Comparison of ENCODE assay signal across 8 mouse cellular contexts in genomic region chr11:67922755-67923125, GRCm38 (mm10). TPM values are rescaled to one million over a fixed set of nuclear protein-coding genes. Genes with fewer than 3 reads are reported as not detected.
DNase-seq lines count a peak whose midpoint lies in the region; ATAC-seq lines count a peak whose summit lies in the region.

No protein-coding gene starts in this region.

- H3K4me3 ChIP-seq in brown adipose tissue, adult 24 weeks (ENCODE audit: insufficient read depth, low read depth, low read length), result peak overlapping the region; percentile 68
- peak overlapping the region; percentile 74 for H3K4me3 ChIP-seq in hindbrain, embryonic 14.5 days (replicated peaks; ENCODE audit: low read length)
- peak overlapping the region; percentile 78 for H3K4me3 ChIP-seq in midbrain, embryonic 11.5 days (ENCODE audit: low read depth, low read length)

- DNase-seq in Muller cell, postnatal 12 days (ENCODE audit: inconsistent ontology term), result peak; percentile 73
- DNase-seq in frontal cortex, postnatal 36 days (ENCODE audit: low spot score in 2 of 2), result peak; percentile 49 to 64
- DNase-seq in hindbrain, embryonic 14.5 days (ENCODE audit: low spot score), result peak; percentile 74
- DNase-seq in left cerebral cortex, postnatal 4 days, result peak; percentile 70
- peak; percentile 93 for DNase-seq in midbrain, embryonic 11.5 days (ENCODE audit: low spot score, missing footprints)
- peak; percentile 7 for DNase-seq in splenic B cell, adult 2 months (ENCODE audit: low read depth, low spot score)
- DNase-seq in cerebellum, adult 9-10 months, result no peak

- 0% methylated on average over 12 of the region's 12 CpGs for WGBS in hindbrain, embryonic 14.5 days
- WGBS in midbrain, embryonic 11.5 days, result under 1% methylated on average over 12 of the region's 12 CpGs

- no peaks in the 10 kb centered on the region; the same call in 1 of the 2 replicates for H3K4me1 ChIP-seq in brown adipose tissue, adult 24 weeks (ENCODE audit: control insufficient read depth, insufficient read depth, insufficient read length, low read length)
- 0 out of 2 replicates have a peak, but pooled peaks cover 9% of the 10 kb centered on the region for H3K4me1 ChIP-seq in hindbrain, embryonic 14.5 days (replicated peaks; ENCODE audit: control insufficient read depth, insufficient read depth, low read length)
- H3K4me1 ChIP-seq in midbrain, embryonic 11.5 days (ENCODE audit: control insufficient read depth, insufficient read depth, low read length), result peaks cover 7% of the 10 kb centered on the region

- no peak overlapping the region for H3K9ac ChIP-seq in hindbrain, embryonic 14.5 days
- no peak overlapping the region for H3K9ac ChIP-seq in midbrain, embryonic 11.5 days (ENCODE audit: low read length)

- peak overlapping the region; percentile 53 for H3K27ac ChIP-seq in brown adipose tissue, adult 24 weeks (replicated peaks; ENCODE audit: low read depth, low read length)
- H3K27ac ChIP-seq in hindbrain, embryonic 14.5 days, result no peak overlapping the region
- H3K27ac ChIP-seq in midbrain, embryonic 11.5 days (ENCODE audit: low read depth, low read length), result no peak overlapping the region

- no peaks in the 10 kb centered on the region for H3K9me3 ChIP-seq in hindbrain, embryonic 14.5 days (ENCODE audit: control insufficient read depth, low read length)
- no peaks in the 10 kb centered on the region for H3K9me3 ChIP-seq in midbrain, embryonic 11.5 days (ENCODE audit: control insufficient read depth, low read length)

- H3K36me3 ChIP-seq in hindbrain, embryonic 14.5 days (replicated peaks; ENCODE audit: control insufficient read depth, insufficient read depth), result no peaks in the 10 kb centered on the region
- H3K36me3 ChIP-seq in midbrain, embryonic 11.5 days (ENCODE audit: control insufficient read depth, insufficient read depth, low read length), result no peaks in the 10 kb centered on the region
- no peaks in the 10 kb centered on the region for H3K36me3 ChIP-seq in splenic B cell, adult 2 months (ENCODE audit: control insufficient read depth, insufficient read depth, low read length, poor library complexity, severe bottlenecking)

- peaks cover 23% of the 10 kb centered on the region for H3K27me3 ChIP-seq in hindbrain, embryonic 14.5 days (ENCODE audit: control insufficient read depth, insufficient read depth, low read length)
- H3K27me3 ChIP-seq in midbrain, embryonic 11.5 days (ENCODE audit: control insufficient read depth, insufficient read depth, low read length), result peaks cover 23% of the 10 kb centered on the region
- H3K27me3 ChIP-seq in splenic B cell, adult 2 months (ENCODE audit: control insufficient read depth, insufficient read depth, low read length, poor library complexity, severe bottlenecking), result no peaks in the 10 kb centered on the region

- peak; percentile 71; the same call in 1 of the 2 replicates for ATAC-seq in hindbrain, embryonic 14.5 days (ENCODE audit: low FRiP score)
- ATAC-seq in midbrain, embryonic 11.5 days (ENCODE audit: low FRiP score), result peak; percentile 81; the same call in 1 of the 2 replicates

- peak overlapping the region; percentile 100 for H3K4me2 ChIP-seq in hindbrain, embryonic 14.5 days (replicated peaks)
- H3K4me2 ChIP-seq in midbrain, embryonic 11.5 days, result peak overlapping the region; percentile 100

- intact Hi-C loops in left cerebral cortex, postnatal 4 days (cut with DNase I), result loop anchor here (5.0 kb wide), 1 partner anchor 100 kb away; no protein-coding TSS in a partner anchor

RNA-seq across cellular contexts. Expression of gene Usp43, which starts 0.8 kb away (rescaled TPM):
- polyA plus RNA-seq in brown adipose tissue, adult 24 weeks (2012; ENCODE audit: insufficient read depth, insufficient read length, missing spikeins), result 0.32 and 0.96 TPM in 2 replicates
- polyA plus RNA-seq in hindbrain, embryonic 14.5 days (2014; fragmentation: Nextera tagmentation; extraction: Ambion mirVana), result 0.56 and 1.1 TPM in 2 replicates
- 10 to 100 TPM; 32.2 to 33.3 TPM for total RNA-seq in left cerebral cortex, postnatal 4 days (2021)
- 0.51 and 0.97 TPM in 2 replicates for polyA plus RNA-seq in midbrain, embryonic 11.5 days (2014; fragmentation: Nextera tagmentation; extraction: Ambion mirVana)

RNA-seq across cellular contexts. Expression of gene Cfap52, which starts 42.7 kb away (rescaled TPM):
- polyA plus RNA-seq in brown adipose tissue, adult 24 weeks (2012; ENCODE audit: insufficient read depth, insufficient read length, missing spikeins), result not detected in 2 replicates
- polyA plus RNA-seq in hindbrain, embryonic 14.5 days (2014; fragmentation: Nextera tagmentation; extraction: Ambion mirVana), result 5.1 and 8.8 TPM in 2 replicates
- total RNA-seq in left cerebral cortex, postnatal 4 days (2021), result 1 to 10 TPM; 2.0 to 5.7 TPM
- polyA plus RNA-seq in midbrain, embryonic 11.5 days (2014; fragmentation: Nextera tagmentation; extraction: Ambion mirVana), result 0.25 and 0.46 TPM in 2 replicates

RNA-seq across cellular contexts. Expression of gene Stx8, which starts 43.3 kb away (rescaled TPM):
- 48.8 and 60.8 TPM in 2 replicates for polyA plus RNA-seq in brown adipose tissue, adult 24 weeks (2012; ENCODE audit: insufficient read depth, insufficient read length, missing spikeins)
- 61.5 and 67.1 TPM in 2 replicates for polyA plus RNA-seq in hindbrain, embryonic 14.5 days (2014; fragmentation: Nextera tagmentation; extraction: Ambion mirVana)
- 10 to 100 TPM; 26.7 to 30.1 TPM for total RNA-seq in left cerebral cortex, postnatal 4 days (2021)
- 55.3 and 60.7 TPM in 2 replicates for polyA plus RNA-seq in midbrain, embryonic 11.5 days (2014; fragmentation: Nextera tagmentation; extraction: Ambion mirVana)
